Mouse (Mus musculus): ENCODE data around the gene Gm44973. TPM values are rescaled to one million over a fixed set of nuclear protein-coding genes. Genes with fewer than 3 reads are reported as not detected.

The Gm44973 gene
- polyA plus RNA-seq, 1 experiment from 2014 or later: not detected

- WGBS: 30% methylated on average over 8 of the region's 8 CpGs
- Histone ChIP-seq H3K27ac (replicated peaks) (peak overlapping the region; percentile 65; the same call in 1 of the 2 replicates), H3K4me2 (peak overlapping the region; percentile 55), H3K4me3 (peak overlapping the region; percentile 56), H3K36me3 (no peaks in the 10 kb centered on the region), H3K9ac (peak overlapping the region; percentile 84), H3K27me3 (peaks cover 63% of the 10 kb centered on the region), H3K9me3 (no peaks in the 10 kb centered on the region), H3K4me1 (replicated peaks) (peaks cover 76% of the 10 kb centered on the region)
- ATAC-seq (ENCODE audit: low read depth): no peak
Observed at GRCm38 (mm10) chr7:5057381-5057780, 42.1 kb downstream of the Gm44973 start.

DNA sequence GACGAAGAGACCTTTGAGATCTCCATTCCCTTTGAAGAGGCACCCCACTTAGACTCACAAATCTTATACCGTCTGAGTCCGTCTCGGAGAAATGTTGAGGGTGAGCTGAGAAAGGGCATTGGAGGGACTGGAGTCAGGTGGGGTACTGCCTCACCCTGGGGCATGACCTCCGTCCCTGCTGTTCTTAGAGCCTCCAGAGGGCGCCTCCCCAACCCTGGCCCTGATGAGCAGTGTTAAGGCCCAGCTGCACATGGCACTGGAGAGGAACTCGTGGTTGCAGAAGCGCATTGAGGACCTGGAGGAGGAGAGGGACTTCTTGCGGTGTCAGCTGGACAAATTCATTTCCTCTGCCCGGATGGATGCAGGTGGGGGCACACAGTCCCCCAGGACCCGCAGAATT lies 42.5 kb downstream of the Gm44973 start:
- no peaks in the 10 kb centered on the region for H3K9me3 ChIP-seq
- peak overlapping the region; percentile 84 for H3K9ac ChIP-seq
- peaks cover 72% of the 10 kb centered on the region for H3K4me1 ChIP-seq (replicated peaks)
- H3K27ac ChIP-seq (replicated peaks): no peak overlapping the region
- ATAC-seq (ENCODE audit: low read depth): no peak
- whole genome bisulfite sequencing: 26% methylated on average over 11 of the region's 11 CpGs
- H3K27me3 ChIP-seq: peaks cover 59% of the 10 kb centered on the region
- peak overlapping the region; percentile 56 for H3K4me3 ChIP-seq
- H3K36me3 ChIP-seq: no peaks in the 10 kb centered on the region
- peak overlapping the region; percentile 55 for H3K4me2 ChIP-seq

- peaks cover 50% of the 10 kb centered on the region for H3K27me3 ChIP-seq
- no peak overlapping the region for H3K27ac ChIP-seq (replicated peaks)
- H3K4me2 ChIP-seq: no peak overlapping the region
- H3K36me3 ChIP-seq: no peaks in the 10 kb centered on the region
- H3K9me3 ChIP-seq: no peaks in the 10 kb centered on the region
- WGBS: 100% methylated on average over 1 of the region's 1 CpGs
- 0 out of 2 replicates have a peak overlapping the region, but pooled peaks have one; percentile 26 for H3K9ac ChIP-seq
- no peak for ATAC-seq (ENCODE audit: low read depth)
- no peak overlapping the region for H3K4me3 ChIP-seq
- H3K4me1 ChIP-seq (replicated peaks): peaks cover 72% of the 10 kb centered on the region
Observed at GRCm38 (mm10) chr7:5058631-5059030, 43.3 kb downstream of the Gm44973 start.

GRCm38 (mm10) chr7:5059421-5059820 lies 44.1 kb downstream of the Gm44973 start:
- Histone ChIP-seq H3K4me2 (peak overlapping the region; percentile 97; the same call in 1 of the 2 replicates), H3K36me3 (no peaks in the 10 kb centered on the region), H3K9ac (peak overlapping the region; percentile 88), H3K4me3 (no peak overlapping the region), H3K4me1 (replicated peaks) (peaks cover 72% of the 10 kb centered on the region), H3K27ac (replicated peaks) (peak overlapping the region; percentile 99), H3K9me3 (no peaks in the 10 kb centered on the region), H3K27me3 (peaks cover 42% of the 10 kb centered on the region)
- no peak for ATAC-seq (ENCODE audit: low read depth)
- WGBS: 91% methylated on average over 12 of the region's 12 CpGs

DNA sequence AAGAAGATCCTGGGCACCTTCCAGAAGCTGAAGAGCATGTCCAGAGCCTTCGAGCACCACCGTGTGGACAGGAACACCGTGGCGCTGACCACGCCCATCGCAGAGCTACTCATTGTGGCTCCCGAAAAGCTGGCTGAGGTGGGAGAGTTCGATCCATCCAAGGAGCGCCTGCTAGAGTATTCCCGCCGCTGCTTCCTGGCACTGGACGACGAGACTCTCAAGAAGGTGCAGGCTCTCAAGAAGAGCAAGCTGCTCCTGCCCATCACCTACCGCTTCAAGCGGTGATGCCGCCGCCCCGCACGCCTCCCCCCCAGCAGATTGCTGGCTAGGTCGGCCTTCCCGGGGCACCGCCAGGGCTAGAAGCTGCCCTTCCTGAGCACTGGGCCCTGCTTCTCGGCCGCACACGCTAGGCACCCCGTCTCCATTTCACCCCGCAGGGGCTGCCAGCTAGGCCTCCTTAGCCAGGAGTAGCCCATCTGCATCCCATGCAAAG lies 45.0 kb downstream of the Gm44973 start:
- Histone ChIP-seq H3K4me1 (replicated peaks) (peaks cover 72% of the 10 kb centered on the region), H3K4me2 (peak overlapping the region; percentile 97), H3K36me3 (no peaks in the 10 kb centered on the region), H3K27me3 (peaks cover 34% of the 10 kb centered on the region), H3K4me3 (peak overlapping the region; percentile 82), H3K9me3 (no peaks in the 10 kb centered on the region), H3K9ac (peak overlapping the region; percentile 88), H3K27ac (replicated peaks) (peak overlapping the region; percentile 99)
- 2% methylated on average over 27 of the region's 27 CpGs for WGBS
- ATAC-seq (ENCODE audit: low read depth): peak; percentile 0; the same call in 1 of the 2 replicates

DNA sequence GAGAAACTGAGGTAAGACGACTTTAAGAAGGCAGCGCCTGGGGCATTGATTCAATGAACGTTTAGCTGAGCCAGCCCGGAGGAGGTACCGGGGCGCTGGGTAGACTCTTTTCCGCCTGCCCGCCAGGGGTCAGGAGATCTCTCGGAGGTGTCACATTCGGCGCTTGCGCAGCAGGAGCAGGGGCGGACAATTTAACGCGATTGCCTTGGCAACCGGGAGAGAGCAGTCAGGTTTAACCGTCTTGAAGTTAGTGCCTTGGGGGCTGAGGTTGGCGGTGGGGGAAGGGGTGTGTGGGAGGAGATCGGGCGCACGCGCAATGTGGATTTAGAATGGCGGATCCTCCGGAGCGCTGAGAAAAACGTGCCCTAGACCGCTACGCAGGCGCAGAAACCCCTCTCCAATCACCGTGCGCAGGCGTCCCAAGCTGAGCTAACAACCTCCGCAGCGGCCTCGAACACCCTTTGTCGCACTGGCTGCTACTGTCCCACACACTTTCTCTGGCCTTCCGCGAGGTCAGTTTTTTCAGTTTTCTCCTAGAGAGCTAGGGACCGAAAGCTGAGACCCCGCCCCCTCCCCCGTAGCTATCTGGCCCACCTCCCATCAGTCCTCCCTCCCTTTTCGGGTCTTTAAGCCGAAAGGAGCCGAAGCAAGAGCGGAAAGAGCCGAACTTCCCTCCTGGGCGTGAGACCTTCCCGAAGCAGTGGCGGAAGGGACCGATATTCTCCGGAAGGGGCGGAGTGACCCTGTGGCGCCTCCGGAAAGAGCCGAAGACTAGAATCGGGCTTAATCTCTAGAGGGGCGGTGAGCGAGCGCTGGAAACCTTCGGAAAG lies 45.9 kb downstream of the Gm44973 start:
- peak overlapping the region; percentile 82 for H3K4me3 ChIP-seq
- peaks cover 76% of the 10 kb centered on the region for H3K4me1 ChIP-seq (replicated peaks)
- under 1% methylated on average over 60 of the region's 60 CpGs for WGBS
- peak; percentile 90 for ATAC-seq (ENCODE audit: low read depth)
- peak overlapping the region; percentile 88 for H3K9ac ChIP-seq
- peak overlapping the region; percentile 97 for H3K4me2 ChIP-seq
- H3K36me3 ChIP-seq: peaks cover 5% of the 10 kb centered on the region; the same call in 1 of the 2 replicates
- peaks cover 25% of the 10 kb centered on the region for H3K27me3 ChIP-seq
- no peaks in the 10 kb centered on the region for H3K9me3 ChIP-seq
- H3K27ac ChIP-seq (replicated peaks): peak overlapping the region; percentile 99

DNA sequence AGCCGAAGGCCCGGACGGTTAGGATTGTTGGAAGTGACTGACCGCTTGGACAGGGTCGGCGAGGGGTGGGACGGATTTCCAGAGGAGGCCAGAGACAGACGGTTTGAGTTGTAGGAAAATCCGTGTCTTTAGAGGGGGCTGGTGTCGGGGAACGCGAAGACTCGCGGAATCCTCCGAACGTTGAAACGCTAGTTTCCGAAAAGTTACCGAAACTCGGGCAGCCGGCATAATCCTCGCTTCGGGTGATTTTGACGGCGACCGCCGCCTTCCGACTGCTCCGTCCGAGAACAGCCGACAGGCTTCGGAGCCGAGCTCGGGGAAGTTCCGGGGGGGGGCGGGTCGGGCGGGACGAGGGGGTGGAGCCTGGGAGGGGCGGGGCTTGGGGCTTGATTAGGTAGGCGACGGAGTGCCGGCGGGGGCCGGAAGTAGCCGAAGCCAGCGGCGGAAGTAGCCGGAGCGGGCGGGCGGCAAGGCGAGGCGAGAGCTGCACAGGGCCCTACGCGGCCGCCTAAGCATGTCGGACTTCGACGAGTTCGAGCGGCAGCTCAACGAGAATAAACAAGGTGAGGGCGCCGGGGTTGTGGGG lies 46.6 kb downstream of the Gm44973 start, which contains the start of gene U2af2:
TSS of gene U2af2 (plus strand) at position 370 of the 586 bp plus-strand sequence.
- Histone ChIP-seq H3K36me3 (peaks cover 12% of the 10 kb centered on the region), H3K4me3 (peak within 1 kb of the TSS; percentile 82), H3K9ac (peak within 1 kb of the TSS; percentile 88), H3K4me1 (replicated peaks) (peaks cover 71% of the 10 kb centered on the region), H3K4me2 (peak within 1 kb of the TSS; percentile 97), H3K27me3 (peaks cover 20% of the 10 kb centered on the region), H3K27ac (replicated peaks) (peak within 1 kb of the TSS; percentile 99), H3K9me3 (no peaks in the 10 kb centered on the region)
- under 1% methylated on average over 63 of the region's 65 CpGs for WGBS
- peak; percentile 77 for ATAC-seq (ENCODE audit: low read depth)

- ATAC-seq (ENCODE audit: low read depth): peak; percentile 28
- Histone ChIP-seq H3K9me3 (no peaks in the 10 kb centered on the region), H3K4me2 (peak overlapping the region; percentile 97), H3K27ac (replicated peaks) (peak overlapping the region; percentile 99), H3K4me3 (peak overlapping the region; percentile 82), H3K9ac (peak overlapping the region; percentile 88), H3K36me3 (peaks cover 18% of the 10 kb centered on the region), H3K27me3 (peaks cover 14% of the 10 kb centered on the region), H3K4me1 (replicated peaks) (peaks cover 65% of the 10 kb centered on the region)
- WGBS: under 1% methylated on average over 46 of the region's 51 CpGs
Observed at GRCm38 (mm10) chr7:5062360-5063001, 47.2 kb downstream of the Gm44973 start.

- peaks cover 42% of the 10 kb centered on the region for H3K36me3 ChIP-seq
- no peak overlapping the region for H3K4me2 ChIP-seq
- 92% methylated on average over 6 of the region's 6 CpGs for WGBS
- no peak overlapping the region for H3K27ac ChIP-seq (replicated peaks)
- no peaks in the 10 kb centered on the region for H3K27me3 ChIP-seq
- no peaks in the 10 kb centered on the region for H3K9me3 ChIP-seq
- H3K4me1 ChIP-seq (replicated peaks): peaks cover 41% of the 10 kb centered on the region
- H3K4me3 ChIP-seq: no peak overlapping the region
- no peak overlapping the region for H3K9ac ChIP-seq
- ATAC-seq (ENCODE audit: low read depth): no peak
Observed at GRCm38 (mm10) chr7:5064886-5065285, 49.6 kb downstream of the Gm44973 start.

DNA sequence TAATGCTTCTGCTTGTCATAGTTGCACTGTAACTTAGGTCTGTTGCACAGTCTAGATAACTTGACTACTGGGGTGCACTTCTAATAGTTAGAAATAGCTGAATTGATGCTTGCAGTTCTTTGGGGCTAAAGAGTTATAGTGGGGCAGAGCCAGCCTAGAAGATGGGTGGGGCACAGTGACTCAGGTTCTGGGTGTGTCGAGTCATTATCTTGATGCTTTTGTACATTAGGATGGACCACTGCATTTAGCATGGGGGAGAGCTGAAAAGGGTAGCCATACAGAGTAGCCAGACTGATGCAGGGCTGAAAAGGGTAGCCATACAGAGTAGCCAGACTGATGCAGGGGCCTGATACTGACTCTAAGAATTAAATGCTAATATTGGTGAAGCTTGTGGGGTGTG lies 58.3 kb downstream of the Gm44973 start:
- WGBS: 94% methylated on average over 1 of the region's 1 CpGs
- H3K27ac ChIP-seq (replicated peaks): no peak overlapping the region

GRCm38 (mm10) chr7:5074984-5075383 lies 59.7 kb downstream of the Gm44973 start:
- WGBS: 88% methylated on average over 5 of the region's 5 CpGs
- Histone ChIP-seq H3K4me3 (no peak overlapping the region), H3K4me1 (replicated peaks) (0 out of 2 replicates have a peak, but pooled peaks cover 5% of the 10 kb centered on the region), H3K9ac (no peak overlapping the region), H3K27me3 (no peaks in the 10 kb centered on the region), H3K27ac (replicated peaks) (no peak overlapping the region), H3K36me3 (peaks cover 88% of the 10 kb centered on the region), H3K9me3 (no peaks in the 10 kb centered on the region), H3K4me2 (no peak overlapping the region)
- ATAC-seq (ENCODE audit: low read depth): no peak

More for the DNA sequence above, 58.3 kb downstream of the Gm44973 start:
- no peak for ATAC-seq (ENCODE audit: low read depth)
- Histone ChIP-seq H3K4me1 (replicated peaks) (0 out of 2 replicates have a peak, but pooled peaks cover under 1% of the 10 kb centered on the region), H3K4me2 (no peak overlapping the region), H3K27me3 (no peaks in the 10 kb centered on the region), H3K9ac (no peak overlapping the region), H3K4me3 (no peak overlapping the region), H3K36me3 (peaks cover 95% of the 10 kb centered on the region), H3K9me3 (no peaks in the 10 kb centered on the region)

Measured in neural tube, embryonic 13.5 days (tissue).